Mouse (Mus musculus): Measurements from ENCODE around the gene Crim1. TPM values are rescaled to one million over a fixed set of nuclear protein-coding genes. Genes with fewer than 3 reads are reported as not detected.
A peak's percentile ranks its signal among the peaks of the same experiment; 100 is the strongest.

The Crim1 gene
- 5.2 TPM in 2 replicates for polyA plus RNA-seq (2015; fragmentation: Nextera tagmentation; extraction: Ambion mirVana)

DNA sequence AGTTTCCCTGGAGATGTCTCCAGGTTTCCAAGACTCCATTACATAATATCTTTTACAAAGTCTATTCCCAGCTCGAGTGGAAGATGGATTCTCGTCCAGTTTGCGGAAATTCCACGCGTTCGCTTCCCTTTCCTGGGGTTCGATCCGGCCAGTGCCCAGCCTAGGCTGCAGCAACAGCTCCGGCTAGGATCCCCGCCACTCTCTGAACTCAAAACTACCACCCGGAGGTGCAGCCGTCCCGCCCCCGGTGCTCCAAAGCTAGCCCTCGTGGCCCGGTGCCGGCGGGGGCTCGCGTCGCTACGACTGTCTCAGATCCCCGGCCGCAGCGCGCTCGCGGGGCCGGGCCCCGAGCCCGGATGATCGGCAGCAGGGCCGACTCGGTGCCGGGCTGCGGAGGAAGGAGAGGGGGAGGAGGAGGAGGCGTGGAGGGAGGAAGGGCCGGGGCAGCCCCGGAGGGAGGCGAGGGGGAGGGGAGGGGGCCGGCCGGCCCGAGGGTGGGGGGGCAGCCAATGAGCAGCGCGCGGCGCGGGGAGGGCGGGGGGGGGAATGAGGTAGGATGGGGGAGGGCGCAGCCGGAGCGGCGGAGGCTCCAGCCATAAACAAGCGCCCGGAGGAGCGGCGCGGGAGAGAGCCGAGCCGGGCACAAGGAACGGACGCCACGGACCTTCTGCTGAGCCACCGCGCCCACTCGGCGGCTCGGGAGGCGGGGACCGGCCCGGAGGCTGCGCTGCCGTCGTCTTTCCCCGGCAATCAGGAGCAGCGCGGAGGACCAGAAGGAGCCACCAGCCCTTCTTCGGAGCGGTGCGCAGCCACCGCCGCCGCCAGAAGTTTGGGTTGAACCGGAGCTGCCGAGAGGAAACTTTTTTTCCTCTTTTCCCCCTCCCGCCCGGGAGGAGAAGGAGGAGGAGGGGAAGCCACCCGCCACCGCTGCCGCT lies at the start of gene Crim1:
Gene Crim1, plus strand, starts transcription at position 623 of the 935 bp plus-strand sequence.
- Histone ChIP-seq H3K9ac (peak within 1 kb of the TSS; percentile 73), H3K4me3 (replicated peaks) (peak within 1 kb of the TSS; percentile 86), H3K4me2 (peak within 1 kb of the TSS; percentile 97), H3K4me1 (peaks cover 24% of the 10 kb centered on the region), H3K27ac (peak within 1 kb of the TSS; percentile 96), H3K9me3 (no peaks in the 10 kb centered on the region), H3K27me3 (replicated peaks) (no peaks in the 10 kb centered on the region), H3K36me3 (no peaks in the 10 kb centered on the region)
- ATAC-seq (ENCODE audit: insufficient read depth, low FRiP score, low read depth): peak; percentile 79
- WGBS: under 1% methylated on average over 56 of the region's 90 CpGs

DNA sequence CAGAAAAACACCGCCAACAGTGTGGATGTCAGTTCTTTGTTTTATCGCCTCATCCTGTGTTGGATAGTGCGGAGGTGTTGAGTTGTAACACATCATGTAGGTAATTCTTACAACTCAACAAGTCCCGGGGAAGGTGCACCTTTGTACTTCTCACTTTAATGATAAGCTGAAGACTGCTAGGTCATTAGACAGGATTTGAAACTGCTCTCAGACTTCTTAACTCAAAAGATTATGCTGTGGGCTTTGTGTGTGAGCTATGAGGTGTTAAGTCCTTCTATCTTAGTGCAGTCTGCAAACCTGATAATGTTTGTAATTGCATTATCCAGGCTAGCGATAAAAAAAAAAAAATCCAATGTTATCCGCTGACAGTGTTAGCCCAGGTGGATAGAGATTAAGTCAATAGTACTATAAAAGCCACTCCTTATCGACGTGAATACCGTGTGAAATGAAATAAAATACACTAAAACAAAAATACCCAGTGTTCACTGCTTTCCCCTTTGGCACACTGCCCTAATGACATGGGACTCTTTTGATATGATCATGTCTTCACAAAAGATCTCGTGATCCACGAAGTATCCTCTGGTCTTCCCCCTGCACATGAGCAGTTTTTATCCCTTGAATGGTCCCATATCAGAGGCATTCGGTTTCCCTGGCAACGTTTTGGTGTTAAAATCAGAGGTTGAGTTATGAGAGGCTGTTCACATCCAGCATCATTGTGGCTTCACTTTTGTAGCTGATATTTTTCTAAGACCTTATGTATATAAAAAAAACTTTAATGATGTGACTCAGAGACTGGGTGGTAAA lies 48.4 kb upstream of the Crim1 start:
- WGBS: 65% methylated on average over 13 of the region's 13 CpGs
- H3K4me1 ChIP-seq: no peaks in the 10 kb centered on the region
- H3K27ac ChIP-seq: no peak overlapping the region
- H3K9ac ChIP-seq: no peak overlapping the region
- H3K9me3 ChIP-seq: no peaks in the 10 kb centered on the region
- H3K36me3 ChIP-seq: no peaks in the 10 kb centered on the region
- no peaks in the 10 kb centered on the region for H3K27me3 ChIP-seq (replicated peaks)
- ATAC-seq (ENCODE audit: insufficient read depth, low FRiP score, low read depth): peak; percentile 88
- H3K4me3 ChIP-seq (replicated peaks): no peak overlapping the region
- no peak overlapping the region for H3K4me2 ChIP-seq

DNA sequence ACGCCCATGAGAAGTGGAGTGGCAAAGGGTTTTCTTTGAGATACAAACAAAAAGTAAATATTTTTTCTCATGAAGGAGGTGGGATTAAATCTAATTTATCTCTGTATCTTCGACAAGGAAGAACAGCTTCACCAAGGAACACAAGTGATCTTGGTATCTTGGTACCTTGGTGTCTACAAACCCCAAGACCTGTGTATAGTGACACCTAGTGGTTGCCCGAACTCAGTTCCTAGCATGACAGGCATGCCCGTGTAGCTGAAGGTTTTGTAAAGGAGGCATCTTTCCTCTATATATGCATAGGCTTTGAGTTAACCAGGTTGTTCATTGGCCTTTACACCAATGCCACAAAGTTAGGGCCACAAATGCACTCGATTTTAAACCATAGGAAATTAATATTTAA lies 36.8 kb upstream of the Crim1 start:
- H3K27ac ChIP-seq: no peak overlapping the region
- ATAC-seq (ENCODE audit: insufficient read depth, low FRiP score, low read depth): no peak
- H3K27me3 ChIP-seq (replicated peaks): no peaks in the 10 kb centered on the region
- no peaks in the 10 kb centered on the region for H3K9me3 ChIP-seq
- H3K4me1 ChIP-seq: no peaks in the 10 kb centered on the region
- no peak overlapping the region for H3K4me2 ChIP-seq
- WGBS: 26% methylated on average over 5 of the region's 5 CpGs
- H3K9ac ChIP-seq: no peak overlapping the region
- H3K4me3 ChIP-seq (replicated peaks): no peak overlapping the region
- H3K36me3 ChIP-seq: no peaks in the 10 kb centered on the region

DNA sequence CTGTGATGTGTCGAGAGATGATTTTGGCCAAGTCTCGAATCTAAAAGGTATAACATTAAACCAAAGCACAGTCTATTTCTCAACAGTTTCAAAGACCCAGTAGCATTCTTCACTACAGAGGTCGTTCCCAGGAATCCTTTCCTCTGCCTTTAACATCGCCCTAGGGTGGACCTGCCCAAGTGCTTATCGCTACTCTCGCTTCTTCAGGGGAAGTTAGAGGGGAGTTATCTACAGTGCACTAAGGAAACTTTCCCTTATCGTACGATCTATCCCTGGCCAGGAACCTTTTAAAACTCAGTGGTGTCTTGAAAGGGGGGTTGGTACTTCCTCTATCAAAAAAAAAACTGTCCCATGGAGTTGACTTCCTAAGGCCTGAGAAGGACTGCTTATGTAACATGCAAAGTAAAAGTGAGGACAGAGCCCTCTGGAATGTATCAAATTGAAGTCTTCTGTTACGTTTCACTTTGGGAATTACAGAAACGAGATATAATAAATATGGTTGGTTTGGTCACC lies 36.3 kb upstream of the Crim1 start:
- no peak overlapping the region for H3K27ac ChIP-seq
- H3K9ac ChIP-seq: no peak overlapping the region
- H3K4me3 ChIP-seq (replicated peaks): no peak overlapping the region
- no peaks in the 10 kb centered on the region for H3K27me3 ChIP-seq (replicated peaks)
- H3K9me3 ChIP-seq: no peaks in the 10 kb centered on the region
- WGBS: 72% methylated on average over 10 of the region's 10 CpGs
- no peaks in the 10 kb centered on the region for H3K4me1 ChIP-seq
- H3K36me3 ChIP-seq: no peaks in the 10 kb centered on the region
- H3K4me2 ChIP-seq: no peak overlapping the region
- no peak for ATAC-seq (ENCODE audit: insufficient read depth, low FRiP score, low read depth)

DNA sequence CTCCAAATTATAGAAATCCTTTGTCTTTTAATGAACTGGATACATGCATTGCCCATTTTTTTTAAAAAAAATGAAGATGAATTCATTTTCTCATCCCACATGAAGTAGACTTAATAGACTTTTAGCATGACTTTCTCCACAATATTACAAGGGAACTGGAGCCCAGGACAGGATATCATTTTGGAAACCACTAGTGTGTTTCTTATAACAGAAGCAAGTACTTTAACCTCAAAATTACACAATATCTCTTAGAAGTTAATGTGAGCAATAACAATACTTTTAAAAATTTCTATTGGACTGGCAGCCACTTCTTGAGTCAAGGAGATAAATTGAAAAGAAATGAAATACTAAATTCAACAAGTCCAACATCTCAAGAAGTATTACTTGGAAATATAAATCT lies 34.2 kb upstream of the Crim1 start:
- ATAC-seq (ENCODE audit: insufficient read depth, low FRiP score, low read depth): no peak
- Histone ChIP-seq H3K4me3 (replicated peaks) (no peak overlapping the region), H3K4me2 (no peak overlapping the region), H3K9me3 (no peaks in the 10 kb centered on the region), H3K36me3 (no peaks in the 10 kb centered on the region), H3K4me1 (no peaks in the 10 kb centered on the region), H3K9ac (no peak overlapping the region), H3K27me3 (replicated peaks) (no peaks in the 10 kb centered on the region), H3K27ac (no peak overlapping the region)

DNA sequence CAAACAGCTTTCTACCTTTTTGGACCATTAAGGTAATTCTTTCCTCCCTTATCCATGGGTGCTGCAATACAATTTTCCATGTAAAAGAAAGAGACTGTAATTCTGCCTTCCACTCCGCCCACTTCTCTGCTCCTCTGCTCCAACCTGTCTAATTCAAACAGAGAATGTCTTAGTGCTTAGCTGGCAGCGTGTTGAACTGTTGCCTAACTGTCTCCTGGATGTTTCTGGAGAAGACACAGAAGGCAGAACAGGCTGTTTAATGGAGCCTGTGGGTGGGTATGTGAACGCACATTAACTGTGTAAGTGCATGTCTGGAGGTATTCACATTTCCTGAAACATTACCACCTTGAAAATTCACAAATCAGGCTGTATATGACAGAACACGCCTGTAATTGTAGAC lies 33.5 kb upstream of the Crim1 start:
- Histone ChIP-seq H3K36me3 (no peaks in the 10 kb centered on the region), H3K9me3 (no peaks in the 10 kb centered on the region), H3K27me3 (replicated peaks) (no peaks in the 10 kb centered on the region), H3K4me3 (replicated peaks) (no peak overlapping the region), H3K27ac (no peak overlapping the region), H3K4me1 (no peaks in the 10 kb centered on the region), H3K9ac (no peak overlapping the region), H3K4me2 (no peak overlapping the region)
- no peak for ATAC-seq (ENCODE audit: insufficient read depth, low FRiP score, low read depth)
- whole genome bisulfite sequencing: 64% methylated on average over 4 of the region's 4 CpGs

DNA sequence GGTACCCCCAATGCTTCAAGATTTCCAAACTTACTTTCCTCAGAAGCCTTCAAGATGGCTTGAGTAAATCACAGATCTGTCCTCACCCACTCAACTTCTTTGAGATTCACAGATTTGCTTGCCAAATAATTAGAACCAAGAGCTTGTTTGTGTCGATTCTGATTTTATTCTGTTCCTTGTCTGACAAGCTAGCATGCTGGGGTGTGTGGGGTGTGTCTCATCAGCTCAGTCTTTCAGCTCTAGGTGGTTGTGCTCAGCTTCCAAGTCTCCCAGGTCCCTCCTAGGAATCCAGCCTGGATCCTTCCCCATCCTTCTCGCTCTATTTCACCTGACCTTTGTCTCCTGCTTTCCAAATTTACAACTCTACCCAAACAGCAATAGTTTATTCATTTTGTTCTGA lies 27.7 kb upstream of the Crim1 start:
- Histone ChIP-seq H3K36me3 (no peaks in the 10 kb centered on the region), H3K9ac (no peak overlapping the region), H3K4me3 (replicated peaks) (no peak overlapping the region), H3K4me1 (no peaks in the 10 kb centered on the region), H3K9me3 (no peaks in the 10 kb centered on the region), H3K27ac (no peak overlapping the region), H3K4me2 (no peak overlapping the region), H3K27me3 (replicated peaks) (no peaks in the 10 kb centered on the region)
- no peak for ATAC-seq (ENCODE audit: insufficient read depth, low FRiP score, low read depth)
- 65% methylated on average over 2 of the region's 2 CpGs for WGBS

DNA sequence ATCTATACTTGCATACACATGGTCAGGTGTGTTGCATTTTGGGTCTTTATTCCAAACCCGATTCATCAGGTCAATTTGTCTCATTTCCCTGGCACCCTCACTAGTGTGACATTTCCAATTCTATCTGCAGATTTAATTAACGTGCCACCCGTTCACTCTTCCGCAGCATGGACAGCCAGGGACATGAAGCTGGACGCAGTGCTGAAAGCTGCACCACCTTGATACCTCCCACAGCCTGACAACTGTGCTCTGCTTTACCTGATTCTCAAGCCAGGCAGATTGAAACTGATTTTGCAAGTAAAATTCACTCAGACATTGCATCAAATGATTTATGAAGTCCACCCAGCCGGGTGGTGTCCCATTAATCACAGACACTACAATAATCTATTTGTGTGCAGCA lies 19.3 kb upstream of the Crim1 start:
- 81% methylated on average over 6 of the region's 6 CpGs for whole genome bisulfite sequencing
- H3K4me2 ChIP-seq: no peak overlapping the region
- no peak overlapping the region for H3K27ac ChIP-seq
- no peak overlapping the region for H3K4me3 ChIP-seq (replicated peaks)
- H3K36me3 ChIP-seq: no peaks in the 10 kb centered on the region
- no peak for ATAC-seq (ENCODE audit: insufficient read depth, low FRiP score, low read depth)
- no peak overlapping the region for H3K9ac ChIP-seq
- no peaks in the 10 kb centered on the region for H3K9me3 ChIP-seq
- H3K4me1 ChIP-seq: no peaks in the 10 kb centered on the region
- H3K27me3 ChIP-seq (replicated peaks): no peaks in the 10 kb centered on the region

DNA sequence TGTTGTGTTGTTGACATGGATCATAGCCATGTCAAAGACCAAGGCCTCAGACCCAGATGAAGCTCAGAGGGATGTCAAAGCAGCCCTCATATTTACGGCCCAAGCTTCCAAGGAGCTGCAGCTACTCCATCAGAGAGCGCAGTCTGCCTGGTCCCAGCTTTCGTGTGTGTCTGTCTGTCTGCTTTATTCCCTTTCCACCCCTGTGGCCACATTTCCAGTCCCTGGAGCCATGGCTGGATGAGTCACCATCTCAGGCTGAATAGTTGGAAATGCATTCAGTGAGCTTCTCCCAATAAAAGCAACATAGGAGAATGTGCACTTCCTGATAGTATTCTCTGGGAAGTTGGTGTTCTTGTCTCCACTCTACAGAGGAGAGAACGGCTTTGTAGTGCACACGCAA lies 3.9 kb upstream of the Crim1 start:
- H3K9me3 ChIP-seq: no peaks in the 10 kb centered on the region
- H3K9ac ChIP-seq: no peak overlapping the region
- H3K36me3 ChIP-seq: no peaks in the 10 kb centered on the region
- H3K4me2 ChIP-seq: no peak overlapping the region
- 89% methylated on average over 5 of the region's 5 CpGs for WGBS
- H3K4me1 ChIP-seq: peaks cover 10% of the 10 kb centered on the region
- H3K27me3 ChIP-seq (replicated peaks): no peaks in the 10 kb centered on the region
- no peak overlapping the region for H3K27ac ChIP-seq
- no peak overlapping the region for H3K4me3 ChIP-seq (replicated peaks)
- no peak for ATAC-seq (ENCODE audit: insufficient read depth, low FRiP score, low read depth)

DNA sequence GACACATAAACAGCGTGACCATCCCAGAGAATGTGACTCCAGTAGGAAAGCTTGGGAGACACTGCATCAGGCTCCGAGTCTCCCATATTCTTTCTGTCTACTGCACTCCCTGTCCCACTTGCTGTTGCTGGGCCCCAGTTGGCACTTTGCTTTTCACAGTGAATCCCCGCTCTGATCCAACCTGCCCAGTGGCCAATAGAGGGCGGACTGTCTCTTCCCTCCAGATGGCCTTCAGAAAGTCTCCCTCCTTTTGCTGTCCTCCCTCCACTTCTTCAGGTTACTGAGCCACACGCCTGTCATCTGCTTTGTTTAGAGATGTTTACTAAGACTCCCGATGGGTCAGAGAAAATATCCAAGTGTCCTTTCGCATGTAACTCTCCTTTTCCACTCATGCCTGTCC lies 2.9 kb upstream of the Crim1 start:
- 18% methylated on average over 7 of the region's 7 CpGs for WGBS
- ATAC-seq (ENCODE audit: insufficient read depth, low FRiP score, low read depth): no peak

DNA sequence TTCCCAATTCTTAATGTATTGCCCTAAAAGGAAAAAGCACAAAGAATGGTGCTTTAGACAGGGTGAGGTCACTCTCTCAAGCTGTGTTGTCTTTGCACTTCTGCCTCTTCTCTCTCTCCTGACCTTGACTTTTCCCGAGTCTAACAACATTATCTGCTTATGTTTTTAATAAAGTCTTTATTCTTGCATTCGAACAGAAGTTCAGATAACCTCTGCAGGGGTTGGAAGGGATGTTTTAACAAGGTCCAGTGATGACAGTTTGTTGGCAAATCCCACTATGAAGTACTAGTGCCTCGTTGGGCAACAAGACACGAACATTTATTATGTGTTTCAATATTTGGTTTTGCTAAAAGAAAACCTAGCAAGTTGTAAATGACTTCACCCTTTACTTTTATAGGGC lies 1.9 kb upstream of the Crim1 start:
- 60% methylated on average over 4 of the region's 4 CpGs for WGBS
- Histone ChIP-seq H3K27ac (no peak overlapping the region), H3K9ac (no peak overlapping the region), H3K4me3 (replicated peaks) (no peak overlapping the region), H3K27me3 (replicated peaks) (no peaks in the 10 kb centered on the region), H3K4me1 (peaks cover 24% of the 10 kb centered on the region), H3K9me3 (no peaks in the 10 kb centered on the region), H3K4me2 (no peak overlapping the region), H3K36me3 (no peaks in the 10 kb centered on the region)
- no peak for ATAC-seq (ENCODE audit: insufficient read depth, low FRiP score, low read depth)

More for the DNA sequence above, 2.9 kb upstream of the Crim1 start:
- no peaks in the 10 kb centered on the region for H3K9me3 ChIP-seq
- H3K27ac ChIP-seq: no peak overlapping the region
- peaks cover 16% of the 10 kb centered on the region for H3K4me1 ChIP-seq
- H3K4me3 ChIP-seq (replicated peaks): no peak overlapping the region
- no peaks in the 10 kb centered on the region for H3K27me3 ChIP-seq (replicated peaks)
- H3K36me3 ChIP-seq: no peaks in the 10 kb centered on the region
- no peak overlapping the region for H3K9ac ChIP-seq
- H3K4me2 ChIP-seq: no peak overlapping the region

DNA sequence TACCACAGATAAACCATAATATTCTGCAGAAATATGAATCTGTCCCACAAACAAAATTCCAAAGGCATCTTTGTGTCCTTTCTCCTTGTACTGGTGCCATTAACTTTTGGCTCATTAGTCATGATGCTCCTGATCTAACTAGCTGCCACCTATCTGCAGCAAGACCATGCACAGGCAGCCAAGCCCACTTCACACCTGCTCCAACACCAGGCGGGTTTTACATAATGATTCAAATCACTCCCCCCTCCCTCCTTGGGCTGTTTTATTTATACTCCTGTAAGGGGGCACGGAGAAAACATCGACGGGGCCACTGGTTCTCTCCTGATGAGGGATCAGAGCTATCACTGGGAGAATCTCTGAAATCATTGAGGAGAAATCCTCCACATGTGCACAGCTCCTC lies 1.2 kb upstream of the Crim1 start:
- Histone ChIP-seq H3K9me3 (no peaks in the 10 kb centered on the region), H3K27ac (no peak overlapping the region), H3K9ac (no peak overlapping the region), H3K4me2 (peak overlapping the region; percentile 97; the same call in 1 of the 2 replicates), H3K36me3 (no peaks in the 10 kb centered on the region), H3K4me3 (replicated peaks) (no peak overlapping the region; the same call in 1 of the 2 replicates), H3K27me3 (replicated peaks) (no peaks in the 10 kb centered on the region), H3K4me1 (peaks cover 24% of the 10 kb centered on the region)
- ATAC-seq (ENCODE audit: insufficient read depth, low FRiP score, low read depth): no peak
- WGBS: 22% methylated on average over 4 of the region's 4 CpGs

All from stomach, embryonic 15.5 days (tissue).